Mouse (Mus musculus) liver, postnatal 0 days (tissue): ENCODE measurements around the gene Hoxb3.

Experiments
- CTCF ChIP-seq: sonication (generic); IDR thresholded peaks from 2 replicates; pipeline ENCODE4 v1.5.1; 2016; ENCODE audit warnings: antibody characterized with exemption, low read depth
- EP300 ChIP-seq: IDR thresholded peaks from 2 replicates; pipeline ENCODE4 v1.6.1; 2016; ENCODE audit warnings: antibody characterized with exemption, low read depth, mild to moderate bottlenecking

DNA sequence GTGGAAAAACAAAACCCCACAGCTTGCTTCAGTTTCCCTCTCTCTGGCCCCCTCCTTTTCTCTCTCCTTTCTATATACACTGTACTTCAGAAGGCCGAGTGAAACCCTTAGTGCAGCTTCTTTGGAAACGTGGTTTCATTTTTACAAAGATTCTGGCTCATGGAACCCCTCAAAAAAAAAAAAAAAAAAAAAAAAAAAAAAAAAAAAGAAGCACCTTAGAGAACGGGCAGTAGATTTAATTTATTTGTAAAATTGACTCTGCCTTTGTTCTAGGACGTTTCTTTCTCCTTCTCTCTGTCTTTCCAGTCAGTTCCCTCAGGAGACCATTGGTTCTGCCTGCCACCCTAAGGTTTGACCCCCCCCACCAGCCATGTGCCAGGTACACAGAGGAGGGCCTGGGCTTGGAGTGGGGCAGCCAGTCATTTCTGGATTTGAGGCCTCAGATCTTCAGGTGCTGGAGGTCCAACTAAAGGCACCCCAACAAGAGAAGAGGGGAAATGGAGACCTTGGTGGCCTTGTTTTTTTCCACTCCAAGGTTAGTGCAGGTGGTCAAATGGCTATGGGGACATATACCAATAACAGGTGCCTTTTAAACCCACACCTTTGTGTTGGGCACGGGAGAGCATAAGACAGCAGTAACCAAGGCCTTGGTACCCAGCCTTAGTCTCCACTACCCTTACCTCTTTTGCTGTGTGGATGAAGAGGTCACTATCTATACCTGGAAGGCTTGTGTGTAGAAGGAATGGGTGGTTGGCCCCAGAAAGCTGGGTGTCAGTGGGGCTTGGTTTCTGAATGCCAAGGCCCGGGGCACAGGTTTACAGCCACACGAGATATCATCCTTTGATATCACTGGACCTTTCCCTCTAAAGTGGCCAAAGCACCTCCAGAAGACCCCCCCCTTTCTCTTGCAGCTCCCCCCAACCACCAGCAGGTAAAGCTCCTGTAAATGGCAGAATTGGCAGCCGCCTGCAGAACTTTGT, 42.4 kb upstream of the Hoxb3 start:
- no peak for TF ChIP-seq CTCF
- TF ChIP-seq EP300: no peak
